Mouse (Mus musculus) cerebellum, adult 2 months (tissue): ENCODE data around the gene Hoxa2. TPM values are rescaled to one million over a fixed set of nuclear protein-coding genes. Genes with fewer than 3 reads are reported as not detected.

Experiments used
- DNase-seq, 2 experiments: peaks; one replicate each; pipeline ENCODE4 v3.0.0; 2021
- H3K27ac ChIP-seq: fragments of 200-500 bp; 2 replicates; pipeline ENCODE4 v1.5.1; 2012; ENCODE audit warnings: low read length, control low read depth, inconsistent platforms; ENCODE audit not compliant: insufficient read depth
- H3K27me3 ChIP-seq: fragments of 200-500 bp; 2 replicates; pipeline ENCODE4 v1.6.1; 2012; ENCODE audit warnings: inconsistent platforms, mild to moderate bottlenecking, low read length, moderate library complexity; ENCODE audit not compliant: control insufficient read depth, insufficient read depth
- H3K4me1 ChIP-seq: fragments of 200-500 bp; 2 replicates; pipeline ENCODE4 v1.6.1; 2011; ENCODE audit warnings: low read length; ENCODE audit not compliant: control insufficient read depth, insufficient read depth
- H3K4me3 ChIP-seq: fragments of 200-500 bp; replicated peaks from 2 replicates; pipeline ENCODE3; 2011; ENCODE audit warnings: mild to moderate bottlenecking, low read depth, low read length, control low read depth; ENCODE audit not compliant: insufficient read depth
- CTCF ChIP-seq: fragments of 200-500 bp; IDR thresholded peaks from 2 replicates; pipeline ENCODE4 v1.5.1; 2011; ENCODE audit warnings: low read depth, mild to moderate bottlenecking, control low read depth, low read length, moderate library complexity, borderline replicate concordance; ENCODE audit not compliant: insufficient read depth
- POLR2A ChIP-seq: fragments of 200-500 bp; IDR thresholded peaks from 2 replicates; pipeline ENCODE4 v1.6.1; 2011; ENCODE audit warnings: low read length, control low read depth, borderline replicate concordance; ENCODE audit not compliant: insufficient read depth
- WGBS: fragments of 180-500 bp; shearing (Covaris S2); methylation state at CpG from one replicate; pipeline ENCODE4 v1.1.7; 2018; 5-methylcytosine and 5-hydroxymethylcytosine counted together
- polyA plus RNA-seq: library from polyadenylated mRNA; depleted of rRNA; stranded (reverse); fragments of >200 nt; gene quantifications from 2 replicates; pipeline ENCODE4 v1.2.3, GENCODE M21; 2012

Gene Hoxa2
- polyA plus RNA-seq, 1 experiment, result 2.8 TPM

DNA sequence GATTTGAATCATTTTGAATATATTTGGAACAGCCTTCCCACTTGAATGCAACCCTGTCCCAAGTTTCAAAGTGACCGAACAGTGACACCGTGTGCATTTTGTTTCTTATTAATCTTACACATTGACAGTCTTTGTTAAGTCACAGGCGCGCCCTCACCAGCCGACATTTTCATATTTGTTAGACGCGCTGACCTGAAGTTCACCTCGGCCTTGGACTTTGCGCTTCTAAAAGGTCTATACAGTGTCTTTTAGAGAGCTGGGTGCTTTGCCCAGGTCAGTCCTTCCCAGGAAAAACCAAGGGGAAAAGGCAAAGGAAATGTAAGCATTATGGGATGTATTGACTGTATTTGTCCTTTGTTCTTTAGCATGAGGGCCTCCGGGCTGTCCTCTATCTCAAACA lies 30.1 kb upstream of the Hoxa2 start:
- no peak for TF ChIP-seq CTCF
- no peak for TF ChIP-seq POLR2A
- H3K4me3 ChIP-seq, result no peak overlapping the region
- H3K27me3 ChIP-seq, result peaks cover 18% of the 10 kb centered on the region; the same call in 1 of the 2 replicates
- no peak overlapping the region for H3K27ac ChIP-seq
- no peak for DNase-seq
- no peaks in the 10 kb centered on the region for H3K4me1 ChIP-seq
- 8% methylated on average over 10 of the region's 10 CpGs for WGBS

DNA sequence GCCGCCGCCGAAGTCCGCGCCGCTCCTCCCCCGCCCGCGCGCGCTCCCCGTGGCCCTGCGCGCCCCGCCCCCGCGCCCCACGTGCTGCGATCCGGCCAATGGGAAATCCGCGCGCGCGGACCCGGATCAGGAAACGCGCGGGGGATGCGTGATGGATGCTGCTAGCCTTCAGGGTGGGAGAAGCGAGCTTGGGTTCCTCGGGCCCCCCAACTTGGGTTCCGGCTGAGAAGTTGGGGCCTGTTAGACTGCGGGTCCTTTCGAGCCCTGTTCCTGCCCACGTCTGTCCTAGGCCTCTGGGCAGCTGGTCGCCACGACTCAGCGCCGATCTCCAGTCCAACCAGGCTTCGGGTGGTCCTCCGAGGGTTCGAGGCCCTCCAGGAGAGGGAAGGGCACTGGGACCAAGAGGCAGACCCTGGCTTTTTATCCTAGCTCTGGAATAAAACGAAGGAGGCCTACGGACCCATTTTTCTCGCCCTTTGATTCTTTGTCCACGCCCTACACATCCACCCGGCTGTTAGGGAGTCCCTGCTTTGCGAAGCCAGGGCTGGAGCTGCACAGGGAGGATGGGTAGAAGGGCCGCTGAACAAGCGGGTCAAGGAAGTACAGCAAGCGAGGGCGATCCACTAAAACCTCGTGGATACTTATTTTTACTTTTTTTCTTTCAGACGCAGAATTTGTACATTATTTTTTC lies 27.4 kb upstream of the Hoxa2 start:
- H3K4me1 ChIP-seq, result no peaks in the 10 kb centered on the region
- H3K27ac ChIP-seq, result no peak overlapping the region
- DNase-seq, result peak in 1 of 2 experiments; percentile 12
- H3K4me3 ChIP-seq, result no peak overlapping the region
- TF ChIP-seq CTCF, result no peak
- no peak for TF ChIP-seq POLR2A
- H3K27me3 ChIP-seq, result peaks cover 17% of the 10 kb centered on the region; the same call in 1 of the 2 replicates
- 2% methylated on average over 49 of the region's 55 CpGs for WGBS

DNA sequence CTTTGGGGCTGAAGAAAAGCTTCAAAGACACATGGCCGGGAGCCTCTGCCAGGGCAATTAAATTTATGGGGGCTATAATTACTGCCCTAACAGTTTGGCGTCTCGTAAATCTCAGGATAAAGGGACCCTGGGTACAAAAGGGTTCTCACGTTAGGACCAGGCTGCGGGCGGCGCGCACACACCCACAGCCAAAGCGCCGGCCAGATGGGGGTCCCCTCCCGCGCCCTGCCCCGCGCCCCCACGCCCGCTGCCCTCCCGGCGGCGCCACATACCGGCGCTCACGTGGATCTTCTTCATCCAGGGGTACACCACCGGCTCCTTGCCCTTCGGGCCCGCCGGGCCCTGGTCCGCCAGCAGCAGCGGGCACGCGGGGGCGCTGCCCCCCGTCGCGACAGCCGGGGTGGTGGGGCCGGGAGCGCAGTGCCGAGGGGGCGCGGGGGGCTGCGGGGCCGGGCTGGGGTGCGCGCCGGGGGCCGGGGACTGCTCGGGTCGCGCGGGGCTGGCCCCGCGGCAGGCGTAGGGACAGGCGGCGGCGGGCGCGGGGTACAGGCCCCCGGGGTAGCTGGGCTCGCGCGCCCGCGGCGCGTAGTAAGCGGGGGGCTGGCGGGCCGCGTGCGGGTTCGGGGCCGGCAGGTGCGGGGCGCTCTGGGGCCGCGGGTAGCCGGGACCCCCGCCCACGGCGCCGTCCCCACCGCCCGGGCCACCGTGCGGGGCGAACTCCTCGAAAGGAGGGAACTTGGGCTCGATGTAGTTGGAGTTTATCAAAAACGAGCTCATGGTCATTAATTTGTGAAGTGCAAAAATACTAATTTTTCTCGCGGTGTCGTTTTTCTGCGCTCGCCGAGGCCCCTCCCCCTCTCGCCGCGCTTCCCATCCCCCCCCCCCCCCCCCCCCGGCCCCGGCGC lies 26.5 kb upstream of the Hoxa2 start, which contains the start of gene Hoxa4:
Hoxa4 (minus strand) TSS at position 848 of the 905 bp plus-strand sequence.
- no peak within 1 kb of the TSS for H3K4me3 ChIP-seq
- WGBS, result 2% methylated on average over 75 of the region's 102 CpGs
- no peaks in the 10 kb centered on the region for H3K4me1 ChIP-seq
- H3K27ac ChIP-seq, result no peak within 1 kb of the TSS
- no peak for TF ChIP-seq CTCF
- no peak for TF ChIP-seq POLR2A
- no peak for DNase-seq
- peaks cover 17% of the 10 kb centered on the region; the same call in 1 of the 2 replicates for H3K27me3 ChIP-seq

DNA sequence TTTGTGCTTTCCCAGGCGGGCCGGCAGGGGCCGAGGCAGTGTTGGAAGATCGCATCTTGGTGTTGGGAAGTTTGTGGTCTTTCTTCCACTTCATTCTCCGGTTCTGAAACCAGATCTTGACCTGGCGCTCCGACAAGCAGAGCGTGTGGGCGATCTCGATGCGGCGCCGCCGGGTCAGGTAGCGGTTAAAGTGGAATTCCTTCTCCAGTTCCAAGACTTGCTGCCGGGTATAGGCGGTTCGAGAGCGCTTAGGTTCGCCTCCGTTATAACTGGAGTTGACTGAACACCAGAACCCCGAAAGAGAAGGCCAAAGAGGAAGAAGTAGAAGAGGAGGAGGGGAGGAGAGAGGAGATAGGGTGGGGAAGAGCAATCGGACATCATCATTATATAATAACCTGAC lies 25.8 kb upstream of the Hoxa2 start:
- no peak overlapping the region for H3K4me3 ChIP-seq
- no peak overlapping the region for H3K27ac ChIP-seq
- TF ChIP-seq CTCF (no peak), POLR2A (no peak)
- WGBS, result 3% methylated on average over 23 of the region's 23 CpGs
- no peak for DNase-seq
- H3K4me1 ChIP-seq, result no peaks in the 10 kb centered on the region
- H3K27me3 ChIP-seq, result peaks cover 18% of the 10 kb centered on the region; the same call in 1 of the 2 replicates

DNA sequence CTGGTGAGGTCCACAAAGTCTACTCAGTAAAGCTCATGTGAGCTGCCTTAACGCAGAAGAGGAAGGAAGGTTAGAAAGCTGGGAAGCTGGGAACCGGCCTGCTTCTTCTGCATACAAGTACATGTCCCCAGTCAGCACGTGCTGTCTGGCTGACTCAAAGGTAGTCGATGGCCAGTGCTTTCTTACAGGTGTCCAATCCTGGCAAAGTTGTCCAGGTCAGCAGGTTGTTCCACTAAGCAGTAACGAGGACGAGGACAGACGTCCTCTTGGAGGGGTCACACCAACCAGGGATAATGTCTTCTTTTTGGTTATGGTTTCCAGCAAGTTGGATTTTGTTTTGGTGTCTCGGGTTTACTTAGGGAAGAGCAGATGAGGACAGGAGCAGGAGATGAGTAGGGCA lies 25.3 kb upstream of the Hoxa2 start:
- no peak for TF ChIP-seq POLR2A
- no peak for TF ChIP-seq CTCF
- peaks cover 19% of the 10 kb centered on the region; the same call in 1 of the 2 replicates for H3K27me3 ChIP-seq
- H3K4me1 ChIP-seq, result no peaks in the 10 kb centered on the region
- WGBS, result 9% methylated on average over 8 of the region's 8 CpGs
- no peak overlapping the region for H3K4me3 ChIP-seq
- H3K27ac ChIP-seq, result no peak overlapping the region
- DNase-seq, result no peak

GRCm38 (mm10) chr6:52189172-52189591 lies 24.6 kb upstream of the Hoxa2 start:
- no peak for DNase-seq
- Histone ChIP-seq H3K4me1 (no peaks in the 10 kb centered on the region), H3K4me3 (no peak overlapping the region), H3K27me3 (peaks cover 19% of the 10 kb centered on the region; the same call in 1 of the 2 replicates), H3K27ac (no peak overlapping the region)
- TF ChIP-seq CTCF (no peak), POLR2A (no peak)
- 14% methylated on average over 5 of the region's 5 CpGs for WGBS

- Histone ChIP-seq H3K27me3 (peaks cover 14% of the 10 kb centered on the region; the same call in 1 of the 2 replicates), H3K4me1 (no peaks in the 10 kb centered on the region), H3K27ac (no peak overlapping the region), H3K4me3 (no peak overlapping the region)
- TF ChIP-seq CTCF, result no peak
- no peak for TF ChIP-seq POLR2A
- DNase-seq, result no peak
- 11% methylated on average over 1 of the region's 1 CpGs for WGBS
These were observed 21.9 kb upstream of the Hoxa2 start for GRCm38 (mm10) chr6:52186500-52186899.
